Mouse (Mus musculus): ENCODE measurements at regions not wholly inside any gene's neighbourhood (a gene's known extent, or its start where the extent isn't known, plus 50 kb on each side); places are given as distances from the start of the nearest gene placed in this dataset.

- Histone ChIP-seq H3K27me3 (replicated peaks) (no peaks in the 10 kb centered on the region), H3K4me3 (replicated peaks) (no peak overlapping the region), H3K9me3 (replicated peaks) (no peaks in the 10 kb centered on the region), H3K27ac (replicated peaks) (no peak overlapping the region), H3K9ac (replicated peaks) (no peak overlapping the region), H3K4me2 (no peak overlapping the region), H3K36me3 (no peaks in the 10 kb centered on the region), H3K4me1 (no peaks in the 10 kb centered on the region)
- ATAC-seq (ENCODE audit: low FRiP score): no peak
- WGBS: 87% methylated on average over 3 of the region's 3 CpGs
These were observed 680.0 kb upstream of the Cited2 start for GRCm38 (mm10) chr10:17042973-17043372.

- Histone ChIP-seq H3K36me3 (no peaks in the 10 kb centered on the region), H3K27me3 (replicated peaks) (no peaks in the 10 kb centered on the region), H3K4me1 (no peaks in the 10 kb centered on the region), H3K9me3 (replicated peaks) (no peaks in the 10 kb centered on the region), H3K4me3 (replicated peaks) (no peak overlapping the region), H3K9ac (replicated peaks) (no peak overlapping the region), H3K27ac (replicated peaks) (no peak overlapping the region), H3K4me2 (no peak overlapping the region)
- 90% methylated on average over 5 of the region's 5 CpGs for WGBS
- no peak for ATAC-seq (ENCODE audit: low FRiP score)
These were observed 676.3 kb upstream of the Cited2 start for GRCm38 (mm10) chr10:17046765-17047164.

- no peaks in the 10 kb centered on the region for H3K27me3 ChIP-seq (replicated peaks)
- 96% methylated on average over 1 of the region's 1 CpGs for WGBS
These were observed 650.1 kb upstream of the Cited2 start for GRCm38 (mm10) chr10:17072906-17073305.

GRCm38 (mm10) chr10:17074013-17074401 is 649.0 kb upstream of the Cited2 start:
- ATAC-seq (ENCODE audit: low FRiP score): no peak
- peaks cover 8% of the 10 kb centered on the region; the same call in 1 of the 2 replicates for H3K4me1 ChIP-seq
- WGBS: 46% methylated on average over 1 of the region's 1 CpGs

More at GRCm38 (mm10) chr10:17072906-17073305, 650.1 kb upstream of the Cited2 start:
- Histone ChIP-seq H3K27ac (replicated peaks) (no peak overlapping the region), H3K9ac (replicated peaks) (no peak overlapping the region), H3K4me1 (peaks cover 8% of the 10 kb centered on the region; the same call in 1 of the 2 replicates), H3K36me3 (no peaks in the 10 kb centered on the region), H3K4me2 (no peak overlapping the region), H3K9me3 (replicated peaks) (no peaks in the 10 kb centered on the region), H3K4me3 (replicated peaks) (no peak overlapping the region)
- no peak for ATAC-seq (ENCODE audit: low FRiP score)

GRCm38 (mm10) chr10:17074402-17075027 is 648.5 kb upstream of the Cited2 start:
- no peak overlapping the region for H3K4me2 ChIP-seq
- ATAC-seq (ENCODE audit: low FRiP score): no peak
- peaks cover 8% of the 10 kb centered on the region; the same call in 1 of the 2 replicates for H3K4me1 ChIP-seq
- H3K27me3 ChIP-seq (replicated peaks): no peaks in the 10 kb centered on the region
- WGBS: 34% methylated on average over 6 of the region's 6 CpGs
- no peaks in the 10 kb centered on the region for H3K9me3 ChIP-seq (replicated peaks)
- no peak overlapping the region for H3K9ac ChIP-seq (replicated peaks)
- no peak overlapping the region for H3K4me3 ChIP-seq (replicated peaks)
- H3K27ac ChIP-seq (replicated peaks): no peak overlapping the region
- no peaks in the 10 kb centered on the region for H3K36me3 ChIP-seq

More at GRCm38 (mm10) chr10:17074013-17074401, 649.0 kb upstream of the Cited2 start:
- Histone ChIP-seq H3K4me3 (replicated peaks) (no peak overlapping the region), H3K9ac (replicated peaks) (no peak overlapping the region), H3K9me3 (replicated peaks) (no peaks in the 10 kb centered on the region), H3K27me3 (replicated peaks) (no peaks in the 10 kb centered on the region), H3K27ac (replicated peaks) (no peak overlapping the region), H3K4me2 (no peak overlapping the region), H3K36me3 (no peaks in the 10 kb centered on the region)

GRCm38 (mm10) chr10:17075147-17075546 is 647.9 kb upstream of the Cited2 start:
- ATAC-seq (ENCODE audit: low FRiP score): no peak
- H3K4me3 ChIP-seq (replicated peaks): no peak overlapping the region
- no peaks in the 10 kb centered on the region for H3K27me3 ChIP-seq (replicated peaks)
- H3K9me3 ChIP-seq (replicated peaks): no peaks in the 10 kb centered on the region
- H3K27ac ChIP-seq (replicated peaks): no peak overlapping the region
- H3K9ac ChIP-seq (replicated peaks): no peak overlapping the region
- 71% methylated on average over 4 of the region's 4 CpGs for WGBS
- no peaks in the 10 kb centered on the region for H3K36me3 ChIP-seq
- H3K4me1 ChIP-seq: peaks cover 8% of the 10 kb centered on the region; the same call in 1 of the 2 replicates
- no peak overlapping the region for H3K4me2 ChIP-seq

GRCm38 (mm10) chr10:17075576-17075975 is 647.4 kb upstream of the Cited2 start:
- no peaks in the 10 kb centered on the region for H3K9me3 ChIP-seq (replicated peaks)

GRCm38 (mm10) chr10:17076186-17076585 is 646.8 kb upstream of the Cited2 start:
- Histone ChIP-seq H3K4me1 (peaks cover 8% of the 10 kb centered on the region; the same call in 1 of the 2 replicates), H3K27me3 (replicated peaks) (no peaks in the 10 kb centered on the region), H3K36me3 (no peaks in the 10 kb centered on the region), H3K4me3 (replicated peaks) (no peak overlapping the region), H3K9ac (replicated peaks) (no peak overlapping the region), H3K9me3 (replicated peaks) (no peaks in the 10 kb centered on the region), H3K27ac (replicated peaks) (no peak overlapping the region), H3K4me2 (no peak overlapping the region)
- ATAC-seq (ENCODE audit: low FRiP score): no peak
- WGBS: 68% methylated on average over 4 of the region's 4 CpGs

More at GRCm38 (mm10) chr10:17075576-17075975, 647.4 kb upstream of the Cited2 start:
- H3K4me1 ChIP-seq: peaks cover 8% of the 10 kb centered on the region; the same call in 1 of the 2 replicates
- H3K9ac ChIP-seq (replicated peaks): no peak overlapping the region
- H3K27me3 ChIP-seq (replicated peaks): no peaks in the 10 kb centered on the region
- 22% methylated on average over 2 of the region's 2 CpGs for WGBS
- H3K27ac ChIP-seq (replicated peaks): no peak overlapping the region; the same call in 1 of the 2 replicates
- no peak overlapping the region for H3K4me3 ChIP-seq (replicated peaks)
- no peak for ATAC-seq (ENCODE audit: low FRiP score)
- H3K4me2 ChIP-seq: no peak overlapping the region
- no peaks in the 10 kb centered on the region for H3K36me3 ChIP-seq

GRCm38 (mm10) chr10:17077580-17077979 is 645.4 kb upstream of the Cited2 start:
- H3K4me2 ChIP-seq: no peak overlapping the region
- no peaks in the 10 kb centered on the region for H3K36me3 ChIP-seq
- WGBS: 85% methylated on average over 2 of the region's 2 CpGs
- peaks cover 8% of the 10 kb centered on the region; the same call in 1 of the 2 replicates for H3K4me1 ChIP-seq
- H3K27me3 ChIP-seq (replicated peaks): no peaks in the 10 kb centered on the region
- ATAC-seq (ENCODE audit: low FRiP score): no peak
- no peaks in the 10 kb centered on the region for H3K9me3 ChIP-seq (replicated peaks)
- H3K4me3 ChIP-seq (replicated peaks): no peak overlapping the region
- no peak overlapping the region for H3K27ac ChIP-seq (replicated peaks)
- no peak overlapping the region for H3K9ac ChIP-seq (replicated peaks)

GRCm38 (mm10) chr10:17080818-17081217 is 642.2 kb upstream of the Cited2 start:
- no peak overlapping the region for H3K4me2 ChIP-seq
- H3K36me3 ChIP-seq: no peaks in the 10 kb centered on the region
- H3K4me1 ChIP-seq: no peaks in the 10 kb centered on the region
- H3K9ac ChIP-seq (replicated peaks): no peak overlapping the region
- no peaks in the 10 kb centered on the region for H3K27me3 ChIP-seq (replicated peaks)
- no peak overlapping the region for H3K27ac ChIP-seq (replicated peaks)
- WGBS: 81% methylated on average over 5 of the region's 5 CpGs
- H3K4me3 ChIP-seq (replicated peaks): no peak overlapping the region
- no peaks in the 10 kb centered on the region for H3K9me3 ChIP-seq (replicated peaks)
- no peak for ATAC-seq (ENCODE audit: low FRiP score)

- Histone ChIP-seq H3K4me1 (no peaks in the 10 kb centered on the region), H3K36me3 (no peaks in the 10 kb centered on the region), H3K4me3 (replicated peaks) (no peak overlapping the region), H3K27ac (replicated peaks) (no peak overlapping the region), H3K9ac (replicated peaks) (no peak overlapping the region), H3K9me3 (replicated peaks) (no peaks in the 10 kb centered on the region), H3K27me3 (replicated peaks) (no peaks in the 10 kb centered on the region), H3K4me2 (no peak overlapping the region)
- no peak for ATAC-seq (ENCODE audit: low FRiP score)
- WGBS: 91% methylated on average over 4 of the region's 4 CpGs
These were observed 640.1 kb upstream of the Cited2 start for GRCm38 (mm10) chr10:17082926-17083325.

GRCm38 (mm10) chr10:17102065-17102464 is 621.0 kb upstream of the Cited2 start:
- WGBS: 0% methylated on average over 1 of the region's 1 CpGs
- Histone ChIP-seq H3K9me3 (replicated peaks) (no peaks in the 10 kb centered on the region), H3K4me2 (no peak overlapping the region), H3K27ac (replicated peaks) (no peak overlapping the region), H3K9ac (replicated peaks) (no peak overlapping the region), H3K27me3 (replicated peaks) (no peaks in the 10 kb centered on the region), H3K4me3 (replicated peaks) (no peak overlapping the region), H3K4me1 (peaks cover 3% of the 10 kb centered on the region; the same call in 1 of the 2 replicates), H3K36me3 (no peaks in the 10 kb centered on the region)
- ATAC-seq (ENCODE audit: low FRiP score): no peak

Data from neural tube, embryonic 15.5 days (tissue).